Mouse (Mus musculus): ENCODE results near the gene Arid1a.

Arid1a gene

DNA sequence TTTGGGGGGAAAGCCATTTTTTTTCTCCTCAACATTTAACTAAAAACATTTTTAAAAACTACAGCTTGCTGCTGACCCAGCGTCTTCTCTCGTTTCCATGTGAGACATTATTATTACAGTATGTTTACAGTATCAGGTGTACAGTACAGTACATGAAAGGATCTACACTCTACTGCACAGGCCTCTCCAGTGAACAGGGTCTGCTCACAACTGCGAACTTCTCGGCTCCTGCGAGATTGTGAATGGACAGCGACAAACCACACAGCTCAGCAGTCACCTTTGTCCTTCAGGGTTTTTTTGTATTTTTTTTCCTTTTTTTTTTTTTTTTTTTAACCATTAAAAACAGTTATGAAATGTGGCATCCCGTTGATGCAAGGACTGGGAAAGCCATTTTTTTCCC, 76.9 kb downstream of the Arid1a start:
- in situ Hi-C loops (cut with MboI, MseI) = loop anchor here (10.0 to 25.0 kb wide), 2 partner anchors 1175 to 1233 kb away; partner anchors contain the start of genes Maco1 (in 1 of the 2), Rsrp1 (in 1 of the 2) and Tmem50a (in 1 of the 2)

DNA sequence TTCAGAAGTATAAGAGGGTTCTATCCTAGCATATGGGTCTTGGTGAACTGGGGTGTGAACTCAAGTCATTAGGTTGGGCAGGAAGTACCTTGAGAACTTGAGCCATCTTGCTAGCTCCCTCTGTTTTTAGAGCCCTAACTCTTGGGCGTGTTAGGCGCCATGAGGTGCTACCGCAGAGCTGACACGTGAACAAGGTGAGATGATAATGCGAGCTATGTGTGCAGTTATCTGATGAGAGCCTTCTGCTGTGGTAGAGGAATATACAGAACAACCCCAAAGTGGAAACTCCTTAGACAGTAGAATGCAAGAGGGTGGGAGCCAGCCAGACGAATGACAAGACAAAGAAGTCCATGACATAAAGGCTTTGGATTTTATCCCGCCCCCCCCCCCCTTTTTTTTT, 79.3 kb downstream of the Arid1a start:
- in situ Hi-C loops (cut with MboI, MseI) = loop anchor here (10.0 to 25.0 kb wide), 2 partner anchors 1178 to 1235 kb away; partner anchors contain the start of genes Maco1 (in 1 of the 2), Rsrp1 (in 1 of the 2) and Tmem50a (in 1 of the 2)

DNA sequence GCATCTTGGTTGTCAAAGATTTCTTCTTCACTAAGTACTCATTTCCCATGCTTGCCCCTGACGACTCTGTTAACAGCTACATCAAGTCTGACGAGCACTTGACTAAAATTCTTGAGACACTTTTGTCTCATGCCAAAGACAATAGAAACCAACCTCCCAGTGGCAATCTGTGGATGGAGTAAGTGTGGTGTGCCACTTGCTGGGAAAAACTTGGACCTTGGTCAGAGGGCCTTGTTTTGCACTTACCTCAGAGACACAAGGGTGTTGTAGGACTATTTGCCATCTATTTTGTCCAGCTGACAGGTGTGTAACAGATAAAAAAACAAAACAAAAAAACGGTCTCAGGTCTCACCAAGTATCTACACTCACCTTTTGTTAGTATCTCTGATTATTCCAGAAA, 80.4 kb downstream of the Arid1a start:
- in situ Hi-C loops (cut with MboI, MseI) = loop anchor here (10.0 to 25.0 kb wide), 2 partner anchors 1179 to 1236 kb away; partner anchors contain the start of genes Maco1 (in 1 of the 2), Rsrp1 (in 1 of the 2) and Tmem50a (in 1 of the 2)

DNA sequence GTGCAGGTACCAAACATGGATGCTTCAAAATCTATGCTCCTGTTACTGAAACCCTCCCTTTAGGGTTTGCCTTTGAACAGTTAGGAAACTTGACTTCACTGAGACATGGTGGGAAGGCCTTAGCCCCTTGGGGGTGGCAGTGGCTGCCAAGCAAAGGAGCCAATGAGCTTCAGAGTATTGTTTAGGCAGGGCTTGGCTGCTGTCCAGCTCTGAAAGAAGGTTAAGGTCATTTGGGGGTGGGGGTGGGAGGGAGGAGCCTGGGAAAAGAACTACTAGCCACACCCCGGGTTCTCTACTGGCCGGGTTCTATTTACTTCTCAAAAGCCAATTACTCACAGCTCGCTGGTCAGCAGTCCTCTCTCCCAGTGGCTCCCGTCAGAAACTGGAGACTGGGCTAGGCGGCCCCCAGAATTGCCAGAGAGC, 81.0 kb downstream of the Arid1a start:
- in situ Hi-C loops (cut with MboI, MseI) = loop anchor here (10.0 to 25.0 kb wide), 2 partner anchors 1179 to 1237 kb away; partner anchors contain the start of genes Maco1 (in 1 of the 2), Rsrp1 (in 1 of the 2) and Tmem50a (in 1 of the 2)

DNA sequence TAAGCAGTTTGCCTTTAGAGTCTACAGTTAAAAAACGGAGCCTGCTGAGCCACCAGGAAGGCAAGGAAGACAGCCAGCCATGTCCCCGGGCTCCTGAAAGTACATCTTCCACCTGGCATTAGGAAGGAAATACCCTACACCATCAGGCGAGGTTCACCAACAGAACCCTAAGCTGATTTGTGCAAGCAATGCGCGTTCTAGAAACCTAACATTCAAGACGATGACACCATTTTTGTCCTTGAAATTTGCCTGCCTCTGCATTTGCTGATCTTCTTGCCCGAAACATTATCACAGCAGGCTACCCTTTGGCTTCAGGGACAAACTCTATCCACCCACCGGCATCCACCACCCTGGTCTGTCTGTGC, 82.3 kb downstream of the Arid1a start:
- in situ Hi-C loops (cut with MboI, MseI) = loop anchor here in 1 of 2 experiments (10.0 kb wide), 1 partner anchor 1180 kb away; the partner anchor contains the start of gene Maco1

DNA sequence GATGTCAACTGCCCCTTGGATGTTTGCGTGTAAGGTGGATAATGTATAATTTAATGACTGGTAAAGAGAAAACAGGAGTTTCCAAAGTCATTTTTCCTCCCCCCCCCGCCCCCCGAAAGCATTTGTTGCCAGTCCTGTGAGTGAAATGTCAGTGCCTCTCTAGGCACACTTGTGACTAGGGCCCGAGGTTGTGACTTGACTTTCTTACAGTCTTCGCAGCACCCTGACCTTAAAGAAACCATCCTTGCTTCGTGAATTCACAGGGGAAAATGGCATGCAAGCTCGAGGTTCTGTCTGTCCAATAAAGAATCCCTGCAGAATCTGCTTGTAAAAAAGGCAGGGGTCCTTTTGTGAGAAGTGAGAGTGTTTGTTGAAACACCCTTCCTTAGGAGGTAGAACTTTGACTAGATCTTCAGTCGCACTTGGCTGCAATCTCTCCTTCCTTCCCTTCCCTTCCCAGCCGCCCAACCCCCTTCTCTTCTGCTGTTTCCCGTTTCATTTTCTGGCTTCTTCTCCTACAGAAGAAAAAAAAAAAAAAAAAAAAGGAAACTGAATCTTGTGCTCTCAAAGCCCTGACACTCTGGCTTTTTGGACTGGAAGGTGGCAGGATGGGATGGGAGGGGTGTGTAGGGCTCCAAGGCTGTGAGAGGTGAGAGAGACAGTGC, 82.8 kb downstream of the Arid1a start:
- in situ Hi-C loops (cut with MboI, MseI) = loop anchor here in 1 of 2 experiments (10.0 kb wide), 1 partner anchor 1181 kb away; the partner anchor contains the start of gene Maco1

DNA sequence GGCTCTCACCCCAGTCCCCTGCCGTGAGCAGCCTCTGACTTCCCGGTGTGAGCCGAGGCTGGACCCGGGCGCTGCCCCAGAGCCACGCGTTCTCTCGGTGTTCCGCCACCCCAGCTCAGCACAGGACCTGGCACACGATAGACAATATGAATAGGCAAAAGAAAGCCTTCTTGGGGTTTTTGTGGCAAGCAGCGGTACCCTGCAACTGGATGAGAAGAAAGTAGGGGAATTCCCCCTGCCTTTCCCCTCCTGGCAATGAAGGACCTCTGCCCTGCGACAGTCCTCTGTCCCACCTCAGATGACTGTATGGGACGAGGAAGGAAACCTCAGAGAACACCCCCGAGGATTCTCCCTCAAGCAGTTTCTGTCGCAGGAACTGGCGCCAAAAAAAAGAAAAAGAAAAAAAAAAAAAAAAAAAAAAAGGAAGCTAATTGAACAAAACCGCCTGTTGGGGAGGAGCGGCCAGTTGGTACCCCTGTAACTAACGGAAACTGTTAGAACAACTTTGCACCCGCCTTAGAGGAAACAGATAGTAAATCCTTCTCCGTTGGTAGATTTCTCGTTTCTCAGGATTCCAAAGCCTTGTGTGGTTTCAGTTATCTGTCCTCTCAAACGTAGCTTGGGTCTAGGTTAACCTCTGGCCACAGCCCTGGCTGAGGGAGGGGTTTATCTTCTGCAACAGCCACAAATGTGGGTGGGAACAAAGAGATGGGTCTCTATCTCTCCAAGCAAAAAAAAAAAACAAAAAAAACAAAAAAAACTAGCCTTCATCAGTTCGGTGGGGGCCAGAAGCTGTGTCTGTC, 83.5 kb downstream of the Arid1a start:
- in situ Hi-C loops (cut with MboI, MseI) = loop anchor here in 1 of 2 experiments (10.0 kb wide), 1 partner anchor 1182 kb away; the partner anchor contains the start of gene Maco1

DNA sequence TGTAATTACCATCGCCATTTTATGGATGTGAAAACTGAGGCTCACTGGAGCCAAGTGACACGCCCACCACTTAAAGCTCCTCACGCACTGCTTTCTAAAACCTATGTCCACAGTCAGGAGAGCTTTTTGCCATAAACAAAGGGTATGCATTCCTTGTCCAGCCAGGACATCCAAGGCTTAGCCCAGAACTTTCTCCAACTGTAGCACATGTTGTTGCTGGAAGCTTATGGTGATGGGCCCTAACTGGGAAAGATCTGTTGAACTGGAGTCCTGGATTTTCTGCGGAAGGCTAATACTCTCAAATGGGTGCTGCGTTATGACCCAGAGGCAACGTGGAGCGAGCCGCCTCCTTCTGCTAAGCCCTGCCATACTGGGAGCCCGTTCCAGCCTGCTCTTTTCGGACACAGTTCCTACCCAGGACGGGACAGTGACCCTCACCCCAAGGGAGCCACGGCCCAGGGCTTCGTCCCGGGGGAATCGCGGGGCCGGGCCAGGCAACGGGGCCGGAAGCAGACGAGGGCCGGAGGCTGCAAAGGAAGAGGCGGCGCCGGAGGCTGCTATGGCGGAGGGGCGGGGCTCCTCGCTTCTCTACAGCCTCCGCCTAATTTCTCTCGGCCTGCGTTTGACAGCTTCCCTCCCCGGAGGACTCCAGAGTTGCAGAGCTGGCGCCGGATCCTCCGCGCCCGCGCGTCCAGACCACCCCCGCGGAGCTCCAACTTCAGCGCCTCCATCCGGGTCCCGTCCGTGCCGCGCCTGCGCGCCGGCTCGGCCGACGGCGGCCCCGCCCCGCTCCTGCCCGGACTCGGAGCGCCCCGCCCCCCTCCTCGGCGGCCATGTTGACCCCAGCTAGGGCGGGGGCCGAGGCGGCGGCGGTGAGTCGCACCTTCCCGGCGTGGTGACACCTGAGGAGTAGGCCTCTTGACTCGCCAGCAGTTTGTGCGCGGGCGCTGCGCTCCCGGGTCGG, 84.4 kb downstream of the Arid1a start, which contains the start of gene Pigv:
TSS of gene Pigv (minus strand) at position 767 of the 964 bp plus-strand sequence.
- in situ Hi-C loops (cut with MboI, MseI) = loop anchor here in 1 of 2 experiments (10.0 kb wide), 1 partner anchor 1183 kb away; the partner anchor contains the start of gene Maco1

DNA sequence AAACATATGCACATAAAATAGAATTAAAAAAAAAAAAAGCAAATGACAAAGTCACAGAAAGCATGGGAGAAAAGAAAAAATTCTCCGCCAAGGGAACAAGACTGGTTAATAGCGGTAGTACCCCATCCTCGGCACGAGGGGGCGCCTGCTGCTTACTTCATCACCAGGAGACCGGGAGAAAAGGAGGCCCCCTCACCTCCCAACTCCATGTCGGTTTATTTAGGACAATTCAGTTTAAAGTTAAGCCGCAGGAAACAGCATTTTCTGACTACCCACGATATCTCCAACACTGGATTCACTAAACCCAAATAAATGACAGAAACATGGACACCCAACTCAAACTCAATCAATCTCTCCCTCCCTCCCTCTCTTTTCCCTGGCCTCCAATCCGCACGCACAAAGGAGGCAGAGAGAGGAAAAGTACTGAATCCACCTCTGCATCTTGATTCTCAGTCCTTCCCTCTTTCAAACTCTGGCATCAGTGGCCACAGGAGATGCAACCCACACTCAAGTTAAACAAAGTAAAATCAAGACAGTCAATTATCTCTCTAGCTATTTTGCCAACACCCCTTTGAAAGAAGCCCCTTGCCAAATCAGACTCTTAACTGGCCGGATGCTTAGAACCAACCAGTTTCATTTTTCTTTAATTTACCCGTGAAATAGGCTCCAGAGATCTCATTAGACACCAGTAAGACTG, 85.2 kb downstream of the Arid1a start:
- in situ Hi-C loops (cut with MboI, MseI) = loop anchor here in 1 of 2 experiments (10.0 kb wide), 1 partner anchor 1183 kb away; the partner anchor contains the start of gene Maco1

DNA sequence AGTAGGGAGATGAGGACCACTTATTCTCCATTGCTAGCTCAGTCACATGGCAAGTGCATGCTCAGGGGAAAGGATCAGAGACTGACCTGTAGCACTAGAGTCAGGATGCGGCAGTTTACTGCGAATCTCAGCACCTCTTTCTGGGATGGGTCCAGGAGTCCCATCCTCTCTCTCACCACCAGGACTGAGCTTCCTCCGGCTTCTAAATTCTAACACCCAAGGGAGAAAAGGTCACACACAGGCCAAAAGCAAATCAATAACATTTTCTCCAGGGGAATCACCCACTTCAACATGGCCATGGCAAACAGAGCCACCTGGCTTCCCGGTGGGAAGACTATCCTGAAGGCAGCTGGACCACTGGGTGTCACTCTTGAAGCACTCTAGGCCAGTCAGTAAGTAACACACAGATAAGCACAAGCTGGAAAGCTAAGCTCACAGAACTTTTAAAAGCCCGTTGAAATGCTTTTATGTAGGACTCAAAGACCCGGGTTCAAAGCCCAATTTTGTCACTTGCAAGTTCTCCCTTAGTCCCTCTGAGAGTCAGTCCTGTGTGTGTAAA, 86.8 kb downstream of the Arid1a start:
- in situ Hi-C loops (cut with MboI, MseI) = loop anchor here in 1 of 2 experiments (10.0 kb wide), 1 partner anchor 1185 kb away; the partner anchor contains the start of gene Maco1

DNA sequence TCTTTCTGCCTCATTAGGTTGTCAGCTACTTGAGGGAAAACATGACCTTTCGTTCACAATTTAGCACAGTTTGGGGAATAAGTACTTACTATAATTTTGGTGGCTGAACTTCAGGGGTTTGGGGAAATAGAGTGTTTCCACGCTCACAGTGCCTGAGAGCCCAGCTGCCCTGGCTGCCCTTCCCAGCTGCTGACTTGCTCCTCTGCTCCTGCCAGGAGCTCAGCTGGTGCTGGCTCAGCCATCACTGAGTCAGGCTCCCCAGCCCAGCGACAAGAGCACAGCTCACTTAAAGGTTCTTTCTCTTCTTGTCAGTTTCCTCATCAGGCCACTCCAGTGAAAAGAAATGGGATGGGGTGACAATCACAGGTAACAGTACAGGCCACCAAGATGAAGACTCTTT, 88.0 kb downstream of the Arid1a start:
- in situ Hi-C loops (cut with MboI, MseI) = no loop called here

DNA sequence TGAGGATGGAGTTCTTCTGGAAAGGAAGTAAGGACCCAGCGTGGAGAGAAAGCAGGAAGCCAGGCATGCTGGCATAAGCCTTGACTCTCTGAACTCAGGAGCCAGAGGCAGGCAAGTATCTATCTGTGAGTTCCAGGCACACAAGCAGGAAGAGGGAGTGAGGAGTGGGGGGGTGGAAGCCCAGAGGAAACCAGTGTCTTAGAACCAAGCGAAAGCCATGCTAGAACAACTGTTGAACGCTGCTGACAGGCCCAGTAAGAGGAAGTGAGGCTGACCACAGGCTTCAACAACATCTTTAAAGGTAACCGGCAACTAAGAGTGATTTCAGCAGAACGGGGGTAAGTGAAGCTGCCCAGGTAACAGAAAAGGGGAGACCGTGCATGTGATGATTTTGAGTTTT, 90.4 kb downstream of the Arid1a start:
- in situ Hi-C loops (cut with MboI, MseI) = no loop called here

DNA sequence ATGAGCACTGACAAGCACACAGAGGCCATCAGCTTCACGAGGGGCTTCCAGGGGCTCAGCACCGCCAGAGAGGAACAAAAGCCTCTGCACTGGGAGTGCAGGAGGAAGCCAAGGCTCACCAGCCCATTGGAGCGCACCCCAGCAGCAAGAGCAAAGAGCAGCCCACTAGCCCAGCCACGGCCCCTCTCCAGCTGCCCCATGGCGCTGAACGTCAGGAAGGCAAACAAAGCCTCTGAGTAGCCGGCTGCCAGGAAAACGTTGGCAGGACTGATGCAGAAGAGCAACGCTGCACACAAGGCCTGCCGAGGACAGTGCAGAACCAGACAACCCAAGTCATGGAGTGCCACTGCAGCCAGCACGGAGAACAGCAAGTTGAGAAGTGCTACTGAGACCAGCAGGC, 91.5 kb downstream of the Arid1a start:
- in situ Hi-C loops (cut with MboI, MseI) = no loop called here

DNA sequence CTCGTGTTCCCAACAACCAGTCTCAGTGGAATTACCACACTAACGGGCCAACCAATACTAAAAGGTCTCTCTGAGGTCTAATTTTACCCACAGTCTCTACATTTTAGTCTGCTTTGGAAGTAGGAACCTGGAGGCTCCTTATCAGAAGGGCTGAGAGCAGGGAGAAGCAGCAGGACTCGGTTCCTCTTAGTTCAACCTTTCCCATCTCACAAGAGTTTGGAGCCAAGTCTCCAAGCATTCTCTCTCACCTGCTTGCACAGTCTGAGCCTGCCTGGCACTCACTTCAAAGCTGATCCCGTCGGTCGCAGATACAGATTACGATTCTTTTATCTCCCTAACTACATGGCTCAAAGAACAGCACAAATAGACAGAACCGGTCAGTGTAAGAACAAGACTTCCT, 93.6 kb downstream of the Arid1a start:
- in situ Hi-C loops (cut with MboI, MseI) = loop anchor here (5.0 kb wide), 2 partner anchors 164 to 169 kb away; no protein-coding TSS in a partner anchor

DNA sequence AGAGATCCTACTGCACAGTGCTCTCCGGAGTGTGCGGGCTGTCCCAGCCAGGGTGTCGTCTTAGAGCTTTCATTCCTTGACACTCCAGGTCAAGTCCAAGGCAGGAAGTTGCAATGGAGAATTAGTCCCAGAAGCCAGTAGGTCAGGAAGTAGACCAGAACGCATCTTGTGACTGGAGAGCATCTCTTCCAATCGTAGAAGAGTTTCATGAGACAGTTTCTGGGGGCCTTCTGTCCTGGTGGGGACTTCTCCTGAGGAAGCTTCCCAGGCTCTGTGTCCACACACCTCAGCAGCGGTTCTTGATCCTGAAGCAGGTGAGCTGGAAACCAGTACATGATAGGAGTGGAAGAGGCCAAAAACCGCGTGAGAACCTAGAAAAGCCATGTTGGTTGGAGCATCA, 94.1 kb downstream of the Arid1a start:
- in situ Hi-C loops (cut with MboI, MseI) = loop anchor here (5.0 kb wide), 2 partner anchors 165 to 170 kb away; no protein-coding TSS in a partner anchor

DNA sequence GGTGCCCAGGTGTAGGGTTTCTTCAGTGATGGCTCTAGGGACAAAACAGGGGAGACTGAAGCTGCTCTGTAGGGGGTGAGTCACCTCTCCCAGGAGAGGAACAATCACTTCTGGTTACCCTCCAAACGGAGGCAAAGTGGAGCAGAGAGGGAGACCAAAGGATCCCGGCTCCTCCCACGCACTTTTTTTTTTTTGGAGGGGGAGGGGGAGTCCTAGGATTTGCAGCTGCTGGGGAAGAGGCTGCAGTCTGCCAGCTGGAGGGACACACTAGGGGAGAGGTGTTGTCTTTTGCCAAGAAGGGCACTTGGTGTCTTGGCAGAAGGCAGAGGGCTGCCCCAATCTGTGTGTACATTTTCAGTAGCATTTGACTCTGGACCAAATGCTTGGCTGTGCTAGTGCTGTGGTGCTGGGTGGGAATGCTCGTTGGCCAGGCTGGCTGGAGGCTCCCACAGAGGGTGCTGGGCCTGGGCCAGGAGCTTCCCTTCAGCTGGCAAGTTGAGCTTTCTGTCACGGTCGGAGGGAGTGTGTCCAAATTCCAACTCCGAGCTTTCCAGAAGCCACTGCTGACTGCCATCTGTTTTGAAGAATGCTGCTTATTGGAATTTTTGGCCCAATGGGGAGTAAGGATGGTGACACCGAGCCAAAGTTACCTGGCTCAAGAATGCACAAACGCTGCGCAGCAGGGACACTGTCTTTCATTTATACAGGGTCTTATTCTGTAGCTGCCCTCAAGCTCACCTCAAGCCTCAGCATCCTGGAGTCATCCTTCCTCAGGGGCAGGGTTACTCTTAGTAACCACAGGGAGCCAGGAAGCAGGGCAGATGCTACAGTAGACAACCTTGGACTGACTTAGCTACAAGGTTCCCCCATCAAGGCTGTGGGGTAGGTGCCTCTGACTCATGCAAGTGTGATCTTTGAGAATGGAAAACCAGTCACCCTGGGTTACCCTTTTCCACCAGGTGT, 96.1 kb downstream of the Arid1a start:
- in situ Hi-C loops (cut with MboI, MseI) = loop anchor here (5.0 kb wide), 2 partner anchors 167 to 172 kb away; no protein-coding TSS in a partner anchor

DNA sequence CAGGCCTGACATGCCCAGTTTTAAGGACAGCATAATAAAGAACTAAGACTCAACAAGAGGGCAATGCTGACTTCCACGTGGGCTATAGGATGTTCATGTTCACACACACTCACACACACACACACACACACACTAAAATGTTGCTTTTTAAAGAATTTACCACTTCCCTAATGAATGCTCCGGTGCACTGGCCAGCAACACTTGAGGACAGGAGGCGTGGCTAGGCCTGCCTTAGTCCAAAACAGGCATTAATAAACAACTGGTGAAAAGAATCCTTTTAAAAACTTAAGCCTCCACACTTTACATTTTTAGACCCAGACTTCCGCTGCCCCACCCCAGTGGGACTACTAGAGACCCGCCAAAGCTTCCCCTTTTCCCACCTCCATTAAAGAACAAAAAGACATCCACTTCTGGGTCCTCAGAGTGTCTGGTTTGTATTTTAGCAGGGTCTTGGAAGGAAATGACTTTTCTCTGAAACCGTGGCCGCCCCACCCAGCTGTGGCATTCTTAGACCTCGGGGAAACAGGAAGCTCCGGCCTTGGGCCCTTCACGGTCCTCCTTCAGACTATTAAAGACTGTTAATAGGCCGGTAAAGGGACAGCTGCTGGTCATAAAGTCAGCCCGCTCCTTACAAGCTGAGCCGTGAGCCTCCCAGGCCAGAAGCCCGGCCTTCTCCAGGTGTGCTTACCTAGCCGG, 96.9 kb downstream of the Arid1a start:
- in situ Hi-C loops (cut with MboI, MseI) = loop anchor here (5.0 kb wide), 2 partner anchors 168 to 173 kb away; no protein-coding TSS in a partner anchor

Measured in T-helper 17 cell (primary cell).